Mouse (Mus musculus) spleen, postnatal 14 days (tissue): Measurements from ENCODE around the gene Dennd1a.

Experiments used
- DNase-seq, 2 experiments: peaks; one replicate each; pipeline ENCODE4 v3.0.0; 2021 to 2022; ENCODE audit warnings: low spot score in 2 of 2

Dennd1a gene

GRCm38 (mm10) chr2:38048996-38049395 lies 238.2 kb downstream of the Dennd1a start:
- no peak for DNase-seq

GRCm38 (mm10) chr2:38045286-38045685 lies 241.9 kb downstream of the Dennd1a start:
- DNase-seq, result no peak

GRCm38 (mm10) chr2:38040845-38041244 lies 246.3 kb downstream of the Dennd1a start:
- DNase-seq, result no peak

GRCm38 (mm10) chr2:38039621-38040020 lies 247.6 kb downstream of the Dennd1a start:
- DNase-seq, result no peak

- DNase-seq, result no peak
These were observed 258.9 kb downstream of the Dennd1a start for GRCm38 (mm10) chr2:38028317-38028716.

GRCm38 (mm10) chr2:38025615-38026014 lies 261.6 kb downstream of the Dennd1a start:
- no peak for DNase-seq

- DNase-seq, result no peak
These were observed 263.5 kb downstream of the Dennd1a start for GRCm38 (mm10) chr2:38023741-38024130.

- DNase-seq, result no peak
These were observed 264.0 kb downstream of the Dennd1a start for GRCm38 (mm10) chr2:38023054-38023740.

- no peak for DNase-seq
These were observed 266.0 kb downstream of the Dennd1a start for GRCm38 (mm10) chr2:38021166-38021565.

- DNase-seq, result no peak
These were observed 272.5 kb downstream of the Dennd1a start for GRCm38 (mm10) chr2:38014702-38015101.

- no peak for DNase-seq
These were observed 273.3 kb downstream of the Dennd1a start for GRCm38 (mm10) chr2:38013839-38014365.

- no peak for DNase-seq
These were observed 280.0 kb downstream of the Dennd1a start for GRCm38 (mm10) chr2:38007238-38007637.

GRCm38 (mm10) chr2:38003183-38003680 lies 284.0 kb downstream of the Dennd1a start:
- no peak for DNase-seq

- no peak for DNase-seq
These were observed 286.2 kb downstream of the Dennd1a start for GRCm38 (mm10) chr2:38001004-38001403.

- DNase-seq, result no peak
These were observed 289.2 kb downstream of the Dennd1a start for GRCm38 (mm10) chr2:37997966-37998365.

GRCm38 (mm10) chr2:37989091-37989490 lies 298.1 kb downstream of the Dennd1a start:
- no peak for DNase-seq

GRCm38 (mm10) chr2:37988301-37988700 lies 298.9 kb downstream of the Dennd1a start:
- DNase-seq, result no peak

GRCm38 (mm10) chr2:37985690-37986222 lies 301.4 kb downstream of the Dennd1a start:
- DNase-seq, result no peak

GRCm38 (mm10) chr2:37982714-37983113 lies 304.5 kb downstream of the Dennd1a start:
- no peak for DNase-seq

- DNase-seq, result peak; percentile 10 to 18
These were observed 305.4 kb downstream of the Dennd1a start for GRCm38 (mm10) chr2:37981562-37982403.

GRCm38 (mm10) chr2:37974201-37974600 lies 313.0 kb downstream of the Dennd1a start:
- no peak for DNase-seq

GRCm38 (mm10) chr2:37972621-37973020 lies 314.6 kb downstream of the Dennd1a start:
- no peak for DNase-seq
